Mouse (Mus musculus) megakaryocyte, embryonic 14.5 days (primary cell): Measurements from ENCODE around the gene Sik3.

ENCODE experiments used
- FLI1 ChIP-seq: IDR thresholded peaks from 2 replicates; pipeline ENCODE4 v1.6.1; 2012; ENCODE audit warnings: low read length, inconsistent platforms, mixed read lengths
- GATA1 ChIP-seq: IDR thresholded peaks from 3 replicates; pipeline ENCODE4 v1.6.1; 2012; ENCODE audit warnings: mixed read lengths, low read length, inconsistent platforms, borderline replicate concordance

DNA sequence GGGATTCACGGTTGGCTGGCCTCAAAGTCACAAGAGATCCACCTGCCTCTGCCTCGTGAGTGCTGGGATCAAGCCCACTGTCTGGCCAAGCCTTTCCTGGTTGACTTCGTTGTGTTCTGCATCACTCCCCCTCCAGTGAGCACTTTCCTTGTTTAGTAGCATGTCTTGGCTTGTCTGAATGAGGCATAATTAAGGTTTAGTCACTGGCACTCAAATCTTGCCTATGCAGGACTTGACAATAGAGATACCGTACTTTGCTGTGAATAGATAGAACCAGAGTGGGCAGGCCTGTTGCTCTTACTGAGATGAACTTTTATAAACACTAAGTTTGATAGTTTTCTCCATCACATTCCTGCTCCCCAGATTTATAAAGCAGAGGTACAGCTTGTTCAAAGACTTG lies 56.4 kb downstream of the Sik3 start:
- TF ChIP-seq GATA1 (no peak), FLI1 (no peak)
